Mouse (Mus musculus) heart, embryonic 16.5 days (tissue): ENCODE measurements around the gene Gstm2. TPM values are rescaled to one million over a fixed set of nuclear protein-coding genes. Genes with fewer than 3 reads are reported as not detected.
"Not testable (repeated sequence)": the region's sequence is repeated elsewhere in the genome, so short reads cannot be mapped to it uniquely, and the experiment has no call there.

Experiments used
- ATAC-seq: fragments of 200-750 bp; cut with Nextera tagmentation; replicated peaks from 2 replicates; pipeline ENCODE4 v1.8.0; 2017; ENCODE audit warnings: moderate number of reproducible peaks; ENCODE audit not compliant: insufficient read depth, low FRiP score; ENCODE audit errors: extremely low read depth
- H3K27ac ChIP-seq: fragments of 300-500 bp; sonication (generic); 2 replicates; pipeline ENCODE4 v1.5.1; 2014; ENCODE audit warnings: mild to moderate bottlenecking, low read length, control low read depth, moderate library complexity
- H3K27me3 ChIP-seq: fragments of 300-500 bp; sonication (generic); 2 replicates; pipeline ENCODE4 v1.6.1; 2014; ENCODE audit warnings: low read length, mixed read lengths; ENCODE audit not compliant: control insufficient read depth, insufficient read depth
- H3K36me3 ChIP-seq: fragments of 300-500 bp; sonication (generic); 2 replicates; pipeline ENCODE4 v1.6.1; 2014; ENCODE audit not compliant: control insufficient read depth, insufficient read depth
- H3K4me1 ChIP-seq: fragments of 300-500 bp; sonication (generic); 2 replicates; pipeline ENCODE4 v1.6.1; 2014; ENCODE audit warnings: low read length, mixed read lengths; ENCODE audit not compliant: control insufficient read depth, insufficient read depth
- H3K4me2 ChIP-seq: fragments of 300-500 bp; sonication (generic); 2 replicates; pipeline ENCODE4 v1.6.1; 2014; ENCODE audit warnings: low read depth, mild to moderate bottlenecking, control low read depth, low read length
- H3K4me3 ChIP-seq: fragments of 300-500 bp; sonication (generic); 2 replicates; pipeline ENCODE4 v1.5.1; 2014; ENCODE audit warnings: mild to moderate bottlenecking, control low read depth, low read length
- H3K9ac ChIP-seq: fragments of 300-500 bp; sonication (generic); 2 replicates; pipeline ENCODE4 v1.6.1; 2014; ENCODE audit warnings: low read length, control low read depth
- H3K9me3 ChIP-seq: fragments of 300-500 bp; sonication (generic); replicated peaks from 2 replicates; pipeline ENCODE4 v1.6.1; 2016; ENCODE audit warnings: low read length; ENCODE audit not compliant: control insufficient read depth
- WGBS: fragments of 180-500 bp; shearing (Covaris S2); extraction: QIAGEN DNeasy Blood & Tissue Kit; methylation state at CpG from one replicate; pipeline ENCODE4 v1.1.7; 2014; 5-methylcytosine and 5-hydroxymethylcytosine counted together
- polyA plus RNA-seq: library from polyadenylated mRNA; unstranded; fragments of >200 nt; fragmentation: Nextera tagmentation; extraction: Ambion mirVana; gene quantifications from 2 replicates; pipeline ENCODE4 v1.2.1, GENCODE M21; 2015

The Gstm2 gene
- polyA plus RNA-seq, 1 experiment from 2014 or later, result 79.3 TPM

DNA sequence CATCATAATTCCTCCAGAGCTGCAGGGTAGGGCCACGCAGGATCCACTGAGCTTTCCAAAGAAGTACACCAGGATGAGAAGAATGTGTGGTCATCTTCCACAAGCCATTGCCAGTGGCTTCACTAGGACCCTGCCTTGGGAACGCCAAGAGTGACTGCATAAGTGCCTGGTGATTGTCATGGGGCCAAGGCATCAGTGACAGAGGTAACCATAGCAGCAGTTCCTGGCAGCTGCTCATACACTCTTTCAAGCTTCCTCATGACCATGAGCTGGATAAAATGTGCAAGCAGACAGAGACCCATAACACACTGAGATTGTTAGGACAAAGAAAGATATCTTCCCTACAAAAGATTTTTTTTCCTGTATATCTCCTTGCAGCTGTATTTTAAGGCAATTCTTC, 24.0 kb upstream of the Gstm2 start:
- Histone ChIP-seq H3K27me3 (no peaks in the 10 kb centered on the region), H3K9ac (no peak overlapping the region), H3K36me3 (no peaks in the 10 kb centered on the region), H3K4me2 (no peak overlapping the region), H3K4me1 (peaks cover 13% of the 10 kb centered on the region), H3K9me3 (no peaks in the 10 kb centered on the region), H3K4me3 (no peak overlapping the region), H3K27ac (no peak overlapping the region)
- ATAC-seq, result peak; percentile 68
- WGBS, result 47% methylated on average over 2 of the region's 2 CpGs

DNA sequence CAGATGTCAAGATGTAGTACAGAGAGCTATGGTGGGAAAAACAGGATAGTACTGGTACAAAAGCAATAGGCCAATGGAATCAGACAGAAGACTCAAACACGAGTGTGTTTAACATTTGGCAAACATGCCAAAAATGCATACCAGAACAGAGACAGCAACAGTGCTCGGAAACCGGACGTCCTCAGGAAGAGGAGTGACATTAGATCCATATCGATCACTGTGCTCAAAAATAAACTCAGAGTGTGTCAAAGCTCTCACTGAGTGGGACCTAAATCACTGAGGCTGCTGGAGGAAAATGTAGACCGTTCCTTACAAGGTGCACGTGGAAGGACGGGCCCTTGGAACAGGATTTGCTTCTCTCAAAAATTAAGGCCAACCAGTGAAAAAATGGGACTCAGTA, 15.8 kb upstream of the Gstm2 start:
- no peak overlapping the region for H3K4me3 ChIP-seq
- no peak overlapping the region; the same call in 1 of the 2 replicates for H3K27ac ChIP-seq
- H3K36me3 ChIP-seq, result no peaks in the 10 kb centered on the region
- no peak for ATAC-seq
- H3K4me2 ChIP-seq, result no peak overlapping the region
- no peaks in the 10 kb centered on the region for H3K27me3 ChIP-seq
- no peaks in the 10 kb centered on the region for H3K9me3 ChIP-seq
- WGBS, result 63% methylated on average over 8 of the region's 8 CpGs
- H3K9ac ChIP-seq, result no peak overlapping the region
- no peaks in the 10 kb centered on the region for H3K4me1 ChIP-seq

DNA sequence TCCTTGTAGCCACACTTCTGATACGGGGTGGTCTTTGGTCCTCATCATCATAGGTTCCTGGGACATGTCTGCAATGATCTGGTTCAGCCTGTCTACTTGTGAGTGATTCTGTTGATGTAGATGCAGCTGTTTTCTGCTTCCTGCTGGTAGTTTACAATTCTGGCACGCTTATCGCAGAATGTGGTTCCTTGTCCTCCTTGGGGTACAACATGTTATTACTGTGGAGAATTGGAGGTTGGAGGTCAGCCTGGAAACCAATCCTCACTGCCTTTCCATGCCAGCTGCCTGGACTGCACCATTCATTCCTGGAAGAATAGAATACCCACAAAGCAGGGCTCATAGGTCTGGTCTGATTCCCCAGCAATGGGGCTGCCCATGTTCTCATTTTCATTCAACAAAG, 13.2 kb upstream of the Gstm2 start:
- ATAC-seq, result no peak
- Histone ChIP-seq H3K27ac (no peak overlapping the region), H3K9ac (no peak overlapping the region), H3K27me3 (no peaks in the 10 kb centered on the region), H3K4me2 (no peak overlapping the region), H3K9me3 (0 out of 2 replicates have a peak, but pooled peaks cover under 1% of the 10 kb centered on the region), H3K4me1 (no peaks in the 10 kb centered on the region), H3K4me3 (no peak overlapping the region), H3K36me3 (no peaks in the 10 kb centered on the region)
- WGBS, result 90% methylated on average over 3 of the region's 3 CpGs

DNA sequence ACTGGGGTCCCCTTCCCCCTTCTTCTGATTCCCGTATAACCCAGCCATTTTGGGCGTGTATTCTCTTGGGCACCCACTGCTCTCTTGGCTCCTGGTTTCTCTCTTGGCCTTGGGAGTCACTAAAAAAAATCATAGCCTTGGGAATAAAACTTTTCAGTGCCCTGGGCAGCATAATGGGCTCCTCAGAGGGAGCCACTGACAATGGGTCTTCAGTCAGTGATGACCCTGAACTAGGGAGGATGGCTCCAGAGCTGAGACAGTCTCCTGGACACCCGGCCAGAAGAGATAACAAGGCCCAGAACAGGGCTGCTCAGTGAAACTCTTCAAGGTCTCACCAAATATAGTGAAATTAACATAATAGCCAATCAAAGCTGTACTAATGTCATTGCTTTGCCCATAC, 12.3 kb upstream of the Gstm2 start:
- 68% methylated on average over 3 of the region's 3 CpGs for WGBS
- Histone ChIP-seq H3K27ac (no peak overlapping the region), H3K4me2 (no peak overlapping the region), H3K9me3 (0 out of 2 replicates have a peak, but pooled peaks cover 2% of the 10 kb centered on the region), H3K27me3 (no peaks in the 10 kb centered on the region), H3K9ac (no peak overlapping the region), H3K4me1 (no peaks in the 10 kb centered on the region), H3K36me3 (no peaks in the 10 kb centered on the region), H3K4me3 (no peak overlapping the region)
- ATAC-seq, result no peak

- 82% methylated on average over 4 of the region's 4 CpGs for WGBS
- Histone ChIP-seq H3K4me3 (no peak overlapping the region), H3K27me3 (no peaks in the 10 kb centered on the region), H3K27ac (no peak overlapping the region), H3K9ac (no peak overlapping the region), H3K4me2 (no peak overlapping the region), H3K36me3 (no peaks in the 10 kb centered on the region), H3K9me3 (0 out of 2 replicates have a peak, but pooled peaks cover 2% of the 10 kb centered on the region), H3K4me1 (no peaks in the 10 kb centered on the region)
- no peak for ATAC-seq
These were observed 10.3 kb upstream of the Gstm2 start for GRCm38 (mm10) chr3:107996576-107996975.

DNA sequence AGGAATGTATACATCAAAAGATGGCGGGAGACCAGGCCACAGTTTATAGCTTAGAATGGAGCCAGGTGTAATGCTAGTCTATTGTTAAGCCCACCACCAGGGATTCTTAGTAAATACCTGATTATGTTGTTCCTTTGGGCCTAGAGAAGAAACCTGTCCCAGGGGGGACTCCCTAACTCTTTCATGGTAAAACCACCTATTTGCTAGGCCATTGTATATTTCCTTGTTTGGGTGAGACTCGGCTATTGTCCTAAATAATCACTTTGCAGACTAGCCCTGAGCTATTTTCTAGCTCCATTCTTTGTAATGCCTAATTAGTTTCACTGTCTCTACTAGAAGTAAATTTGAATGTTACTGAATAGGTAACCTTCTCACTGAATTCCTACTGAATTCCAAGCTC, 9.7 kb upstream of the Gstm2 start:
- H3K36me3 ChIP-seq, H3K27ac ChIP-seq, H3K9ac ChIP-seq, H3K4me3 ChIP-seq, H3K9me3 ChIP-seq, H3K4me2 ChIP-seq, H3K4me1 ChIP-seq, H3K27me3 ChIP-seq, ATAC-seq: not testable (repeated sequence)
- 85% methylated on average over 2 of the region's 2 CpGs for WGBS

DNA sequence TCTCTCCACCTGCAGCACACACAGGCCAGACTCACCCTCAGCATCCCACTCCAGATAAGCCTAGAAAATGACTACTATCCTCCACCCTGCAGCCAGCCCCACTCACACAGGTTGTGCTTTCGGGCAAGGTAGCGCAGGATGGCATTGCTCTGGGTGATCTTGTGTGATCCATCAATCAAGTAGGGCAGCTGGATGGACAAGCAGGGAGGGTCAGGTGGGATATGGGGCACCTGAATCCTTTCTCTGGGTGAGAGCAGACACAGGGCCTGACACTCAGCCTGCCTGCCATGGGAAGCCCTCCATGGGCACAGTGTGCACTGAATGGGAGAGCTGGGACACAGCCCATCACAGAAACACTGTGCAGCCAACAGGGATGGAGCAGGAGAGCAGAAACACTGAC, 1.1 kb downstream of the Gstm2 start:
- not testable (repeated sequence) for H3K27ac ChIP-seq, H3K36me3 ChIP-seq, H3K27me3 ChIP-seq, ATAC-seq, H3K4me1 ChIP-seq, H3K4me3 ChIP-seq, H3K9me3 ChIP-seq, H3K9ac ChIP-seq
- peak overlapping the region; percentile 52; the same call in 1 of the 2 replicates for H3K4me2 ChIP-seq
- 97% methylated on average over 2 of the region's 2 CpGs for WGBS

DNA sequence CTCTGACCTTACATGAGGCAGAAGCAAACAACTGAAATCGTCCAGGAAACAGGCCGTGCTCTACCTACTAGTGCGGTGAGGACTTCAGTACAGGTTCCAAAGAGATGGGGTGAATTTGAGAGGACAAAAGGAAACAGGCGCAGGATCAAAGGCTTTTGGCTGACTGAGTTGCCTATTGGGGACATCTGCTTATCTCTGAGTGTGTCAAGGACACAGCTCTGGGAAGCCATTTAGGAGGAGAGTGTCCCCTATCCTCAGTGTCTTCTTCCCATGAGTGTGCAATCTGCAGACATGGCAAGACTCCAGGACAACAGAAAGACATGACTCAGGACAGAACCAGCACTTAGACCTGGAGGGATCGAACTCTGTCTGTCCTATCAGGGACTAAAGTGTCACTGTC, 1.8 kb downstream of the Gstm2 start:
- no peak for ATAC-seq
- WGBS, result 74% methylated on average over 5 of the region's 5 CpGs
- Histone ChIP-seq H3K27ac (no peak overlapping the region), H3K4me1 (peaks cover 5% of the 10 kb centered on the region; the same call in 1 of the 2 replicates), H3K36me3 (no peaks in the 10 kb centered on the region), H3K27me3 (no peaks in the 10 kb centered on the region), H3K9me3 (no peaks in the 10 kb centered on the region), H3K4me3 (no peak overlapping the region), H3K9ac (no peak overlapping the region), H3K4me2 (no peak overlapping the region)

- no peaks in the 10 kb centered on the region for H3K36me3 ChIP-seq
- H3K4me1 ChIP-seq, result peaks cover 5% of the 10 kb centered on the region; the same call in 1 of the 2 replicates
- H3K9me3 ChIP-seq, result no peaks in the 10 kb centered on the region
- no peak overlapping the region for H3K4me3 ChIP-seq
- no peak for ATAC-seq
- WGBS, result 66% methylated on average over 3 of the region's 3 CpGs
- no peaks in the 10 kb centered on the region for H3K27me3 ChIP-seq
- H3K27ac ChIP-seq, result no peak overlapping the region
- H3K9ac ChIP-seq, result no peak overlapping the region
- no peak overlapping the region for H3K4me2 ChIP-seq
These were observed 2.5 kb downstream of the Gstm2 start for GRCm38 (mm10) chr3:107983771-107984170.

DNA sequence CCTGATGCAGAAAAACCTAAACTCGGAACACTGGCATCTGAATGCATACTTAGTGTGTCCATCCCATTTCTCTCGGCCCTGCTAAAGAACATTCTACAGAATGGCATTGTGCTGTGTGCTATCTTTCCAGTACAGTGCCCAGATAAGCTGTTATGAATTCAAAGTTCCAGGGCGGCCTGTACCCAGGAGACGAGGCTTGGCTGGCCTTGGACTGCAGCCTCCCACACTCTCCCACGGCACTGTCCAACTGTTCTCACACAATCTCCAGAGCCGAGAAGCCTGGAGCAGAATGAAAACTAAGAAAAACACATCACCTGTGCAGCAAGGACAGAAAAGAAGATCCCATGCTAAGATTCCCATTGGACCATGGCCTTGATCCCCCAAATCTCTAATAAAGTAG, 3.5 kb downstream of the Gstm2 start:
- H3K36me3 ChIP-seq, result no peaks in the 10 kb centered on the region
- no peak for ATAC-seq
- no peaks in the 10 kb centered on the region for H3K9me3 ChIP-seq
- H3K4me2 ChIP-seq, result no peak overlapping the region
- H3K4me1 ChIP-seq, result peaks cover 5% of the 10 kb centered on the region; the same call in 1 of the 2 replicates
- H3K27me3 ChIP-seq, result no peaks in the 10 kb centered on the region
- 66% methylated on average over 6 of the region's 6 CpGs for WGBS
- H3K9ac ChIP-seq, result no peak overlapping the region
- H3K4me3 ChIP-seq, result no peak overlapping the region
- H3K27ac ChIP-seq, result no peak overlapping the region
